9 mouse cellular contexts compared by ENCODE assay signal in genomic region chr2:158570421-158571081, GRCm38 (mm10). TPM values are rescaled to one million over a fixed set of nuclear protein-coding genes. Genes with fewer than 3 reads are reported as not detected.
DNase-seq lines count a peak whose midpoint lies in the region; ATAC-seq lines count a peak whose summit lies in the region.
"Had no signal": no experiment of that assay in that cellular context is flagged by ENCODE, and none has a peak within 500 bp of the region (broad histone marks: within the 10 kb centered on the region; RNA-seq: fewer than 3 reads in every experiment).

No protein-coding gene starts in this region.

- peak; percentile 90 for DNase-seq in embryonic facial prominence, embryonic 11.5 days (ENCODE audit: low spot score)
- DNase-seq in kidney, adult 8-10 months: peak; percentile 39 to 64
- peak; percentile 72 for DNase-seq in lung, postnatal 36 days
- peak; percentile 51 for DNase-seq in testis, postnatal 14 days (ENCODE audit: low spot score)
- no peak for DNase-seq in right cerebral cortex, adult 2 months (ENCODE audit: low spot score in 2 of 2)
- no peak for DNase-seq in spleen, adult 18-20 months

- no peak overlapping the region for H3K4me3 ChIP-seq in intestine, embryonic 16.5 days (ENCODE audit: low read length)
- no peak overlapping the region for H3K4me3 ChIP-seq in intestine, embryonic 15.5 days (replicated peaks)
- H3K4me3 ChIP-seq in embryonic facial prominence, embryonic 11.5 days (ENCODE audit: low read depth, low read length): no peak overlapping the region
- H3K4me3 ChIP-seq: liver, embryonic 15.5 days had no signal

- 19% methylated on average over 13 of the region's 13 CpGs for WGBS in intestine, embryonic 16.5 days
- WGBS in intestine, embryonic 15.5 days: 24% methylated on average over 13 of the region's 13 CpGs
- WGBS in embryonic facial prominence, embryonic 11.5 days: 31% methylated on average over 13 of the region's 13 CpGs

- no peaks in the 10 kb centered on the region for H3K27me3 ChIP-seq in intestine, embryonic 16.5 days (replicated peaks; ENCODE audit: control insufficient read depth, insufficient read depth, low read length)
- 0 out of 2 replicates have a peak, but pooled peaks cover 2% of the 10 kb centered on the region for H3K27me3 ChIP-seq in intestine, embryonic 15.5 days (replicated peaks)
- H3K27me3 ChIP-seq in embryonic facial prominence, embryonic 11.5 days (ENCODE audit: control insufficient read depth, insufficient read depth, low read length): no peaks in the 10 kb centered on the region

- no peak overlapping the region for H3K27ac ChIP-seq in intestine, embryonic 16.5 days (ENCODE audit: low read length)
- no peak overlapping the region for H3K27ac ChIP-seq in intestine, embryonic 15.5 days
- no peak overlapping the region for H3K27ac ChIP-seq in embryonic facial prominence, embryonic 11.5 days (replicated peaks; ENCODE audit: low read depth, low read length)
- H3K27ac ChIP-seq: liver, embryonic 15.5 days had no signal

- no peaks in the 10 kb centered on the region for H3K36me3 ChIP-seq in intestine, embryonic 16.5 days (ENCODE audit: control insufficient read depth, insufficient read depth, low read length)
- no peaks in the 10 kb centered on the region for H3K36me3 ChIP-seq in intestine, embryonic 15.5 days
- H3K36me3 ChIP-seq in embryonic facial prominence, embryonic 11.5 days (replicated peaks; ENCODE audit: control insufficient read depth, insufficient read depth, low read depth, low read length): no peaks in the 10 kb centered on the region
- H3K36me3 ChIP-seq: liver, embryonic 15.5 days had no signal

- H3K4me2 ChIP-seq in intestine, embryonic 16.5 days (ENCODE audit: low read depth, low read length): no peak overlapping the region
- H3K4me2 ChIP-seq in intestine, embryonic 15.5 days (replicated peaks): no peak overlapping the region
- no peak overlapping the region for H3K4me2 ChIP-seq in embryonic facial prominence, embryonic 11.5 days (ENCODE audit: low read depth, low read length)
- H3K4me2 ChIP-seq: liver, embryonic 15.5 days had no signal

- no peak overlapping the region for H3K9ac ChIP-seq in intestine, embryonic 16.5 days (ENCODE audit: low read depth, low read length)
- no peak overlapping the region for H3K9ac ChIP-seq in intestine, embryonic 15.5 days
- H3K9ac ChIP-seq in embryonic facial prominence, embryonic 11.5 days (replicated peaks; ENCODE audit: low read length): no peak overlapping the region
- H3K9ac ChIP-seq: liver, embryonic 15.5 days had no signal

- ATAC-seq in intestine, embryonic 16.5 days: 0 out of 2 replicates have a peak, but pooled peaks have one; percentile 44
- no peak for ATAC-seq in intestine, embryonic 15.5 days
- ATAC-seq in embryonic facial prominence, embryonic 11.5 days (replicated peaks; ENCODE audit: insufficient number of reproducible peaks, low FRiP score, low TSS enrichment, low read depth): no peak

- H3K4me1 ChIP-seq in intestine, embryonic 16.5 days (ENCODE audit: control insufficient read depth, insufficient read depth, low read length): no peaks in the 10 kb centered on the region
- no peaks in the 10 kb centered on the region for H3K4me1 ChIP-seq in intestine, embryonic 15.5 days (replicated peaks)
- H3K4me1 ChIP-seq in embryonic facial prominence, embryonic 11.5 days (ENCODE audit: control insufficient read depth, insufficient read depth, low read length): no peaks in the 10 kb centered on the region
- H3K4me1 ChIP-seq: liver, embryonic 15.5 days had no signal

- H3K9me3 ChIP-seq in intestine, embryonic 16.5 days (ENCODE audit: control insufficient read depth, low read length): no peaks in the 10 kb centered on the region
- no peaks in the 10 kb centered on the region for H3K9me3 ChIP-seq in intestine, embryonic 15.5 days
- no peaks in the 10 kb centered on the region for H3K9me3 ChIP-seq in embryonic facial prominence, embryonic 11.5 days (replicated peaks; ENCODE audit: control insufficient read depth, low read length)
- H3K9me3 ChIP-seq: liver, embryonic 15.5 days had no signal

RNA-seq across cellular contexts. Expression of gene Slc32a1, which starts 40.0 kb away (rescaled TPM):
- not detected in 2 replicates for polyA plus RNA-seq in intestine, embryonic 16.5 days (2015; fragmentation: Nextera tagmentation; extraction: Ambion mirVana)
- polyA plus RNA-seq in intestine, embryonic 15.5 days (2015; fragmentation: Nextera tagmentation; extraction: Ambion mirVana): not detected in 2 replicates
- polyA plus RNA-seq in embryonic facial prominence, embryonic 11.5 days (2014; fragmentation: Nextera tagmentation; extraction: Ambion mirVana): 0.27 and 0.71 TPM in 2 replicates
- polyA plus RNA-seq: liver, embryonic 15.5 days had no signal

RNA-seq across cellular contexts. Expression of gene Actr5, which starts 54.1 kb away (rescaled TPM):
- 1.0 and 3.8 TPM in 2 replicates for polyA plus RNA-seq in intestine, embryonic 16.5 days (2015; fragmentation: Nextera tagmentation; extraction: Ambion mirVana)
- polyA plus RNA-seq in intestine, embryonic 15.5 days (2015; fragmentation: Nextera tagmentation; extraction: Ambion mirVana): 9.3 and 9.4 TPM in 2 replicates
- polyA plus RNA-seq in embryonic facial prominence, embryonic 11.5 days (2014; fragmentation: Nextera tagmentation; extraction: Ambion mirVana): 15.8 and 16.5 TPM in 2 replicates

RNA-seq across cellular contexts. Expression of gene Arhgap40, which starts 58.0 kb away (rescaled TPM):
- 0.22 TPM in 2 replicates for polyA plus RNA-seq in intestine, embryonic 16.5 days (2015; fragmentation: Nextera tagmentation; extraction: Ambion mirVana)
- 0.23 TPM in 1 of 2 replicates, not detected in the other for polyA plus RNA-seq in intestine, embryonic 15.5 days (2015; fragmentation: Nextera tagmentation; extraction: Ambion mirVana)
- polyA plus RNA-seq in embryonic facial prominence, embryonic 11.5 days (2014; fragmentation: Nextera tagmentation; extraction: Ambion mirVana): 0.24 and 0.55 TPM in 2 replicates

Comparison
In these comparisons a context has a peak if more than half of its experiments do, and no peak if none do; other contexts are left out.
1. DNase-seq: peak in embryonic facial prominence, embryonic 11.5 days (single experiment), kidney, adult 8-10 months (2 of 2), lung, postnatal 36 days (single experiment) and testis, postnatal 14 days (single experiment); none in right cerebral cortex, adult 2 months (0 of 2) and spleen, adult 18-20 months (0 of 2).